Mouse (Mus musculus): Measurements from ENCODE around the gene Rsad1. TPM values are rescaled to one million over a fixed set of nuclear protein-coding genes. Genes with fewer than 3 reads are reported as not detected.
A peak's percentile ranks its signal among the peaks of the same experiment; 100 is the strongest.

The Rsad1 gene
- total and polyA plus RNA-seq, 2 experiments from 2014 or later, result 9.2 to 12.9 TPM

- peak; percentile 35 for TF ChIP-seq CTCF (IDR thresholded peaks at IDR 0.05; ENCODE audit: low read depth)
- DNase-seq (ENCODE audit: low spot score), result peak; percentile 77
- Histone ChIP-seq H3K36me3 (ENCODE audit: insufficient read depth, low read length) (no peaks in the 10 kb centered on the region), H3K4me1 (ENCODE audit: insufficient read depth, low read length) (peaks cover 3% of the 10 kb centered on the region; the same call in 1 of the 2 replicates), H3K9ac (replicated peaks; ENCODE audit: low read length) (peak within 1 kb of the TSS; percentile 56), H3K4me3 (ENCODE audit: low read length) (peak within 1 kb of the TSS; percentile 49), H3K9me3 (ENCODE audit: low read length) (no peaks in the 10 kb centered on the region), H3K4me2 (ENCODE audit: low read depth, low read length) (peak within 1 kb of the TSS; percentile 92), H3K27me3 (ENCODE audit: insufficient read depth, low read length) (no peaks in the 10 kb centered on the region), H3K27ac (peak within 1 kb of the TSS; percentile 60; the same call in 1 of the 2 replicates)
- ATAC-seq, result peak; percentile 77
- under 1% methylated on average over 42 of the region's 42 CpGs for WGBS
Observed at GRCm38 (mm10) chr11:94521219-94521843, 27.7 kb downstream of the Rsad1 start, which contains the start of gene Mycbpap. Mycbpap (minus strand) TSS chr11:94521742.

- TF ChIP-seq CTCF (IDR thresholded peaks at IDR 0.05; ENCODE audit: low read depth), result no peak
- 50% methylated on average over 9 of the region's 9 CpGs for WGBS
Observed at GRCm38 (mm10) chr11:94513452-94513851, 35.6 kb downstream of the Rsad1 start.

GRCm38 (mm10) chr11:94508976-94509375 is 40.1 kb downstream of the Rsad1 start:
- TF ChIP-seq CTCF (IDR thresholded peaks at IDR 0.05; ENCODE audit: low read depth), result no peak
- WGBS, result 92% methylated on average over 10 of the region's 10 CpGs
- Histone ChIP-seq H3K27ac (no peak overlapping the region), H3K4me3 (ENCODE audit: low read length) (no peak overlapping the region), H3K4me1 (ENCODE audit: insufficient read depth, low read length) (no peaks in the 10 kb centered on the region), H3K27me3 (ENCODE audit: insufficient read depth, low read length) (no peaks in the 10 kb centered on the region), H3K9me3 (ENCODE audit: low read length) (0 out of 2 replicates have a peak, but pooled peaks cover 5% of the 10 kb centered on the region), H3K9ac (replicated peaks; ENCODE audit: low read length) (no peak overlapping the region), H3K4me2 (ENCODE audit: low read depth, low read length) (no peak overlapping the region), H3K36me3 (ENCODE audit: insufficient read depth, low read length) (no peaks in the 10 kb centered on the region)
- no peak for ATAC-seq
- DNase-seq (ENCODE audit: low spot score), result no peak

More at GRCm38 (mm10) chr11:94513452-94513851, 35.6 kb downstream of the Rsad1 start:
- Histone ChIP-seq H3K4me3 (ENCODE audit: low read length) (no peak overlapping the region), H3K36me3 (ENCODE audit: insufficient read depth, low read length) (no peaks in the 10 kb centered on the region), H3K9me3 (ENCODE audit: low read length) (0 out of 2 replicates have a peak, but pooled peaks cover 5% of the 10 kb centered on the region), H3K27me3 (ENCODE audit: insufficient read depth, low read length) (no peaks in the 10 kb centered on the region), H3K9ac (replicated peaks; ENCODE audit: low read length) (no peak overlapping the region), H3K4me2 (ENCODE audit: low read depth, low read length) (no peak overlapping the region), H3K4me1 (ENCODE audit: insufficient read depth, low read length) (no peaks in the 10 kb centered on the region), H3K27ac (no peak overlapping the region)
- ATAC-seq, result no peak
- no peak for DNase-seq (ENCODE audit: low spot score)

- DNase-seq (ENCODE audit: low spot score) (no peak), ATAC-seq (no peak)
Observed at GRCm38 (mm10) chr11:94501482-94501881, 47.6 kb downstream of the Rsad1 start.

GRCm38 (mm10) chr11:94500362-94500761 is 48.7 kb downstream of the Rsad1 start:
- peaks cover 6% of the 10 kb centered on the region; the same call in 1 of the 2 replicates for H3K27me3 ChIP-seq (ENCODE audit: insufficient read depth, low read length)
- no peak for ATAC-seq
- no peak overlapping the region for H3K27ac ChIP-seq
- DNase-seq (ENCODE audit: low spot score), result no peak
- H3K4me3 ChIP-seq (ENCODE audit: low read length), result no peak overlapping the region
- H3K36me3 ChIP-seq (ENCODE audit: insufficient read depth, low read length), result no peaks in the 10 kb centered on the region
- no peak overlapping the region; the same call in 1 of the 2 replicates for H3K9ac ChIP-seq (replicated peaks; ENCODE audit: low read length)
- 37% methylated on average over 8 of the region's 8 CpGs for WGBS
- no peak for TF ChIP-seq CTCF (IDR thresholded peaks at IDR 0.05; ENCODE audit: low read depth)
- peaks cover 20% of the 10 kb centered on the region for H3K4me1 ChIP-seq (ENCODE audit: insufficient read depth, low read length)
- H3K9me3 ChIP-seq (ENCODE audit: low read length), result no peaks in the 10 kb centered on the region
- H3K4me2 ChIP-seq (ENCODE audit: low read depth, low read length), result peak overlapping the region; percentile 59

More at GRCm38 (mm10) chr11:94501482-94501881, 47.6 kb downstream of the Rsad1 start:
- H3K27ac ChIP-seq, result no peak overlapping the region
- peaks cover 6% of the 10 kb centered on the region; the same call in 1 of the 2 replicates for H3K27me3 ChIP-seq (ENCODE audit: insufficient read depth, low read length)
- H3K36me3 ChIP-seq (ENCODE audit: insufficient read depth, low read length), result no peaks in the 10 kb centered on the region
- H3K4me2 ChIP-seq (ENCODE audit: low read depth, low read length), result no peak overlapping the region
- H3K9ac ChIP-seq (replicated peaks; ENCODE audit: low read length), result no peak overlapping the region
- H3K4me1 ChIP-seq (ENCODE audit: insufficient read depth, low read length), result peaks cover 20% of the 10 kb centered on the region
- no peaks in the 10 kb centered on the region for H3K9me3 ChIP-seq (ENCODE audit: low read length)
- TF ChIP-seq CTCF (IDR thresholded peaks at IDR 0.05; ENCODE audit: low read depth), result no peak
- 95% methylated on average over 8 of the region's 8 CpGs for WGBS
- no peak overlapping the region for H3K4me3 ChIP-seq (ENCODE audit: low read length)

- WGBS, result under 1% methylated on average over 26 of the region's 26 CpGs
- Histone ChIP-seq H3K9me3 (ENCODE audit: low read length) (no peaks in the 10 kb centered on the region), H3K27me3 (ENCODE audit: insufficient read depth, low read length) (peaks cover 6% of the 10 kb centered on the region; the same call in 1 of the 2 replicates), H3K27ac (peak within 1 kb of the TSS; percentile 74), H3K4me2 (ENCODE audit: low read depth, low read length) (peak within 1 kb of the TSS; percentile 59), H3K36me3 (ENCODE audit: insufficient read depth, low read length) (no peaks in the 10 kb centered on the region), H3K9ac (replicated peaks; ENCODE audit: low read length) (peak within 1 kb of the TSS; percentile 46), H3K4me1 (ENCODE audit: insufficient read depth, low read length) (peaks cover 20% of the 10 kb centered on the region), H3K4me3 (ENCODE audit: low read length) (peak within 1 kb of the TSS; percentile 37)
- ATAC-seq (no peak), DNase-seq (ENCODE audit: low spot score) (peak; percentile 41)
- TF ChIP-seq CTCF (IDR thresholded peaks at IDR 0.05; ENCODE audit: low read depth), result no peak
Observed at GRCm38 (mm10) chr11:94499661-94500152, 49.3 kb downstream of the Rsad1 start, which contains the start of gene Epn3. Epn3 (minus strand) TSS chr11:94499974.
